24 mouse cellular contexts compared by ENCODE assay signal in the genomic region with DNA sequence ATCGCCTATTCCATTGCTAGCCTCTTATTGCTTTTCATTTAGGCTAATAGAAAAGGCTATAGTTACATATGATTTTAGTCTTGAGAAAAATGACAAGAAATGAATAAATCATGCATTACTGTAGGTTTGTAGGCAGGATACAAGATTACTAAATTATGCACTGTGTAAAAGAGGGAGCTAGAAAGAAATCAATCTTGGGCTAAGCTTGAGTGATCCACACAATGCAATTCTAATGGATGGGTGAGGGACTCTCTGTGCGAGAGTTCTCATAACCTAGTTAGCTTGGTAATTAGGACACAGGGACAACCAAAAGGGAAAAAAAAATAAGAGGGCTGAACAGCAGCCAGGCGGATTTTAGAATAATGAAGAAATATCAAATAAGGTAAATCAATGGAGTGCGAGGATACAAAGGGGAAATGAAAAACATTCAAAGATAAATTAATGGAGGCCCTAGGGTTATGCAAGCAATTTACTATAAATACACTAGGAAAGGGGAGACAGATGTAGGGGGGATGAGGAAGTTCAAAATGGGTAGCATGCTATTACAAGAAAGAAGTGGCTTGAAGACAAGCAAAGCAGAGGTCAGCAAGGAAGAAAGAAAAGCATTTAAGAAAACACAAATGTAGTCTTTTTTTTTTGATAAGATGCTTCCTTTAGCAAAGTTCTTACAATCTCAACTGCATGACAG.
"Had no signal": no experiment of that assay in that cellular context is flagged by ENCODE, and none has a peak within 500 bp of the region (broad histone marks: within the 10 kb centered on the region; RNA-seq: fewer than 3 reads in every experiment).

No protein-coding gene starts in this region.

- H3K4me2 ChIP-seq: kidney, embryonic 15.5 days; limb, embryonic 12.5 days; limb, embryonic 15.5 days; liver, embryonic 11.5 days; lung, embryonic 14.5 days; midbrain, embryonic 11.5 days; stomach, embryonic 15.5 days had no signal

- ATAC-seq: liver, postnatal 0 days; lung, postnatal 0 days had no signal

- H3K9me3 ChIP-seq: kidney, embryonic 15.5 days; limb, embryonic 12.5 days; limb, embryonic 15.5 days; stomach, embryonic 15.5 days had no signal

- H3K4me3 ChIP-seq: kidney, embryonic 15.5 days; left cerebral cortex, adult 2 months; limb, embryonic 12.5 days; limb, embryonic 15.5 days; stomach, embryonic 15.5 days had no signal

- H3K4me1 ChIP-seq: kidney, embryonic 15.5 days; limb, embryonic 12.5 days; limb, embryonic 15.5 days; stomach, embryonic 15.5 days had no signal

- H3K36me3 ChIP-seq: kidney, embryonic 15.5 days; limb, embryonic 12.5 days; limb, embryonic 15.5 days; stomach, embryonic 15.5 days had no signal

- H3K27me3 ChIP-seq: kidney, embryonic 15.5 days; limb, embryonic 12.5 days; limb, embryonic 15.5 days; stomach, embryonic 15.5 days had no signal

- H3K9ac ChIP-seq: kidney, embryonic 15.5 days; limb, embryonic 12.5 days; limb, embryonic 15.5 days; liver, embryonic 14.5 days; liver, postnatal 0 days; lung, embryonic 14.5 days; stomach, embryonic 15.5 days had no signal

- H3K27ac ChIP-seq: kidney, embryonic 15.5 days; left cerebral cortex, adult 2 months; limb, embryonic 12.5 days; limb, embryonic 15.5 days; liver, embryonic 14.5 days; macrophage; stomach, embryonic 15.5 days had no signal

- DNase-seq: kidney, adult 8-10 months; kidney, postnatal 10 days; kidney, postnatal 36 days; layer of hippocampus, postnatal 36 days; left cerebral cortex, postnatal 4 days; liver, postnatal 0 days; lung, embryonic 14.5 days; midbrain, embryonic 14.5 days; right cerebral cortex, adult 18-20 months; right cerebral cortex, postnatal 14 days; spleen, adult 18-20 months; thymus, adult 18-20 months; thymus, postnatal 14 days; thymus, postnatal 4 days had no signal
